Mouse (Mus musculus) spleen, postnatal 4 days (tissue): ENCODE measurements around the gene Zfp106.

Experiments
- DNase-seq, 2 experiments: peaks; one replicate each; pipeline ENCODE4 v3.0.0; 2022; ENCODE audit warnings: low spot score in 2 of 2

Gene Zfp106

GRCm38 (mm10) chr2:120476277-120477087 lies 87.2 kb downstream of the Zfp106 start:
- DNase-seq: no peak

- DNase-seq: no peak
Observed at GRCm38 (mm10) chr2:120470856-120471255, 92.8 kb downstream of the Zfp106 start.

GRCm38 (mm10) chr2:120469715-120470114 lies 93.9 kb downstream of the Zfp106 start:
- no peak for DNase-seq

- no peak for DNase-seq
Observed at GRCm38 (mm10) chr2:120469220-120469619, 94.4 kb downstream of the Zfp106 start.

GRCm38 (mm10) chr2:120468011-120468410 lies 95.6 kb downstream of the Zfp106 start:
- DNase-seq: no peak

GRCm38 (mm10) chr2:120465397-120465785 lies 98.3 kb downstream of the Zfp106 start:
- DNase-seq: no peak

- DNase-seq: no peak
Observed at GRCm38 (mm10) chr2:120464732-120465396, 98.8 kb downstream of the Zfp106 start.

- DNase-seq: no peak
Observed at GRCm38 (mm10) chr2:120464091-120464490, 99.6 kb downstream of the Zfp106 start.

- no peak for DNase-seq
Observed at GRCm38 (mm10) chr2:120463328-120463727, 100.3 kb downstream of the Zfp106 start.

- no peak for DNase-seq
Observed at GRCm38 (mm10) chr2:120460216-120460615, 103.4 kb downstream of the Zfp106 start.
